Mouse (Mus musculus): Measurements from ENCODE around the gene Slc44a3. TPM values are rescaled to one million over a fixed set of nuclear protein-coding genes. Genes with fewer than 3 reads are reported as not detected.
"Not testable (repeated sequence)": the region's sequence is repeated elsewhere in the genome, so short reads cannot be mapped to it uniquely, and the experiment has no call there.

Slc44a3 gene
- total RNA-seq, 2 experiments from 2014 or later = 0.46 TPM; not detected in 1

GRCm38 (mm10) chr3:121552723-121553122 lies 20.5 kb upstream of the Slc44a3 start:
- DNase-seq = no peak

DNA sequence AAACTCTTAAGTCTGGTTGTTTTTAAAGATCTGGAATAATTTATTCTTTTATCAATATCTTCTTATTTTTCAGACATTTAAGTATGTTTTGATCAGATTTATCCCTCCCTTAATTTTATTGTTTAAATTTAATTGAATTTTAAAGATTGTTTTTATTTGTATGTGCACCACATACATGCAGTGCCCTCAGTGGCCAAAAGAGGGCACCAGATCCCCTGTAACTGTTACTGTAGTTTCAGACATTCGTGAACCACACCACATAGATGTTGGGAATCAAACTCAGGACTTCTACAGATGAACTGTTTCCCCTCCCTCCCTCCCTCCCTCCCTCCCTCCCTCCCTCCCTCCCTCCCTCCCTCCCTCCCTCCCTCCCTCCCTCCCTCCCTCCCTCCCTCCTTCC lies 18.2 kb upstream of the Slc44a3 start:
- DNase-seq = peak in 1 of 2 experiments; percentile 65

- no peak for DNase-seq
These were observed 15.8 kb upstream of the Slc44a3 start for GRCm38 (mm10) chr3:121547851-121548624.

DNA sequence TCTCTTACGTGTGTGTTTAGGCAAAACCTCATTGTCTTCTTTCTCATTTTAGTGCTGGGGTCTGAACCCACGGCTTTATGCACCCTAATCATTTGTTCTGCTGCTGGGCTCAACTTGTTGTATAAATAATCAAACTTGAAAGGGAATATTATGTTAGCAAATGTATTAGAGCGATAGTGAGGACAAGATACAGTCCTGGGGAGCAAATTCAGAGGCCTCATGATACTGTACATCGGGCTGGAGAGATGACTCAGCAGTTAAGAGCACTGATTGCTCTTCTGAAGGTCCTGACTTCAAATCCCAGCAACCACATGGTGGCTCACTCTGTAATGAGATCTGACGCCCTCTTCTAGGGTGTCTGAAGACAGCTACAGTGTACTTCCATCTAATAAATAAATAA lies 8.4 kb upstream of the Slc44a3 start:
- DNase-seq = no peak

DNA sequence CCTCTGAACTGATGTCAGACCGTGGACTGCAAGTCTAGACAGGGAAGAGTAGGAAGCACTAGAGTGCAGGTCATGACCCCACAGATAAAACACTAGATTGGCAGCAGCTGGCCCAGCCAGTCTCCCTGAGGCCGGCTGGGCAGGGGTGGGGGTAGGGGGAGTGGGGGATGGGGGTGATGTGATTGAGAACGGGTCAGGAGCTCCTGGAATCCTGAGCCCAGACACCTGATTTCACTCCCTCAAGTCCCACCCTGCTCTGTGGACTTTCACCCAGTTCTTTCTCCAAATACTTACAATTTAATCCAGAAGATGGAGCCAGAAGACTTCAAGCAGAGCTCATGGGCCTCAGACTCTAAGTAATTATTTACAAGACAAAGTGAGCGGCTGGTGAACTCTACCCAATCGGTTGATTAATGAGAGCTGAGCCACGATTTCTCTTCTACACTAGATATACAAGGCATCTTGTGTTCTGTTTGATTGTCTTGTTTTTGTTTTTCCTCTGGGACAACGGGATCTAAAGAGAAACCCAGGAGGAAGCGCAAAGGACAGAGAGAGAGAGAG lies 7.7 kb upstream of the Slc44a3 start:
- peak in 1 of 2 experiments; percentile 32 for DNase-seq

DNA sequence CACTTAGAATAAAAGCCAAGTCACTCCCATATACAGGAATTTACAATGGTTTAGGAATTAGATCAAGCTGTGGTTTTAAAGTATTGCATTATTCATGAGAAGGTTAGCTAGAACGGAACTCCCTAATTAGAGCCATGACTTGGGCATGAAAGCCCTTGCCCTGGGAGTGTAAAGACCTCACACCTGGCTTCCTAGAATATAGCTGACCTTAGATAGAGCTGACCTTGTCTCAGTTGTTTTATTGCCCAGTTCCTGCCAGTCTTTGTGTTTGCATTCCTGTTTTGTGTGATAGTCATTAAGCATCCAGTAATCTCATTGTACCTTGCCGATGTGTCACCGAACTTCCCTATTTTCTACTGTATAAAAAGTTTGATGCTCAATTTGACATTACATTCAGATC lies 6.6 kb upstream of the Slc44a3 start:
- DNase-seq = not testable (repeated sequence)

DNA sequence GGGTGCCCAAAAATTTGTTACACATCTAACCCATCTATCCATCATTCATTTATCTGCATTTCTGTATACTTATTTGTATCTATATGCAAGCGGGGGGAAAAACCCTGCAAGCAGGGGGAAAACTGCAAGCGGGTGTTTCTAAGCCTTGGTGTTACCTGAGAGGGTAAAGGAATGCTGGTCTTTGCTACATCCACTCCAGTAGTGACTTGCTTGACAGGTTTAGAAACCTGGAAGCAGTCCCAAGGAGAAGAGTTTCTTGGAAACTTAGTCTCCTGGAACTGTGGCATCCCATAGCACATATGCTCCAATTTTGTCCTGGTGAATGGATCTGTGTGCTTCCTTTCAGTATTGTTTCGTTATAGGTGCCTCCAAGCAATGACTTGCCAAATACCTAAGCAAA lies 5.8 kb upstream of the Slc44a3 start:
- no peak for DNase-seq

- no peak for DNase-seq
These were observed 4.6 kb upstream of the Slc44a3 start for GRCm38 (mm10) chr3:121536803-121537202.

DNA sequence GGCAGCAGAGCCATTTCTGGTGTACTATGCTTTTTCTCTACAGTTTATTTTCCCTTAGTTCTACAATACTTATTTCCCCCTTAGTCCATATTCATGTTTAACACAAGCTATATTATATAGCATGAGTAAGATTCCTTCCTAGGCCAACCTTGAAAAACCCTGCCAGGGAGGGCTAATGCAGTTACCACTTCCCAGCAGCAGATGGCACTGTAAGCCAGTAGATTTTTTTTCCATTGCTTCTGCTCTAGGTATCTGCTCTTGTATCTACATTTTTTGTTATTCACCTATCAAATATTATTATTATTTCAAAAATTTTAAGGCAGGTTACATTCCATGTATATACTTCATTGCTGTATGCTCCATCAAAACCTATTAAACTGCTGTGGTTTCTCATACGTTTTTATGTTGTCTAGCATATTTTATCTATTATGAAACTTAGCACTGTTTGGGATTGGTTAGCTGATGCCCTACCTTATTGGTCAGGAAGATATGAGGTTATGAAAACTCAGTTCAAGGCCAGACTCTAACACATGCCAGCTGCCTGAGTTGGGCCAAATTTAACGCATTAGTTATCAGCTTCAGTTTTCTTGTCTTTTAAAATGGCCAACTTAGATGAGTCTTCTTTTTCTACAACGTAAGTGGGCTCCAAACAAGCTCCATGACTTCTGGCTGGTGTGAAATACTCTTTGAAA lies 3.8 kb upstream of the Slc44a3 start:
- DNase-seq = peak in 1 of 2 experiments; percentile 67

DNA sequence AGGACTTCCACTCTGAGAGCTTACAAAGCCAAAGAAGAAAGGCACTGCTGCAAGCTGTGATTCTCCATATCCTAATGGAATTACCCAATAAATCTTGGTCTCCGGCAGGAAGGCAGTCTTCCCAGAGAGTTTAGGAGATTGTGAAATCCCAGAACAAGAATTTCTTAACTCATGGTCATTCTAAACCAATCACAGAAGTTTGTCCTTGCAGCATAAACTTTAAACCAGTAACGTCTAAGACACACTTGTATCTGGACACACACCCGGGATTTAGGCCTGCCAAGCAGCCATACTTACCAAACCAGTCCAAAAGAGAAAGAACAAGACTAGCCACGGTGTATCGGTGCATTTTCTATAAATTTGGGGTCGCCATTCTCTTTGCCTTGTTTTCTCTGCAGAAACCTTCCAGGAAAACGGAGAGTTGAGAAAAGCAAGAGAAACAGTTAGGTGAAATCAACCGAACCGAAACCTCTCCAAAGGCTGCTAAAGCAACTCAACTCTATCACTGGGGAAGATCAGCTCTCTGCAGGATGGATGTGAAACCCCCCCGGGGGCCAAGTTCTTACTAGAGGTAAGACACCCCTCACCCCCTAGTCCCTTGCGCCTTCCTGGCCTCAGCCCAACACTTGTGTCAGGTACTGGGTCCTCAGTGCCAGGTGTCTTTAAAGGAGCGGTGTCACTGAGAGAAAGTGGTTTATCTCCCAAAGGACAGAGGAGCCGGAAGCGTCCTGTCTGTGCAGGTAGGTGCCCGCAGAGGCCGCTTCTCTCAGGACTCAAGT lies 645 bp downstream of the Slc44a3 start:
- DNase-seq = peak; percentile 30 to 41

- DNase-seq = no peak
These were observed 1.5 kb downstream of the Slc44a3 start for GRCm38 (mm10) chr3:121530546-121531258.

DNA sequence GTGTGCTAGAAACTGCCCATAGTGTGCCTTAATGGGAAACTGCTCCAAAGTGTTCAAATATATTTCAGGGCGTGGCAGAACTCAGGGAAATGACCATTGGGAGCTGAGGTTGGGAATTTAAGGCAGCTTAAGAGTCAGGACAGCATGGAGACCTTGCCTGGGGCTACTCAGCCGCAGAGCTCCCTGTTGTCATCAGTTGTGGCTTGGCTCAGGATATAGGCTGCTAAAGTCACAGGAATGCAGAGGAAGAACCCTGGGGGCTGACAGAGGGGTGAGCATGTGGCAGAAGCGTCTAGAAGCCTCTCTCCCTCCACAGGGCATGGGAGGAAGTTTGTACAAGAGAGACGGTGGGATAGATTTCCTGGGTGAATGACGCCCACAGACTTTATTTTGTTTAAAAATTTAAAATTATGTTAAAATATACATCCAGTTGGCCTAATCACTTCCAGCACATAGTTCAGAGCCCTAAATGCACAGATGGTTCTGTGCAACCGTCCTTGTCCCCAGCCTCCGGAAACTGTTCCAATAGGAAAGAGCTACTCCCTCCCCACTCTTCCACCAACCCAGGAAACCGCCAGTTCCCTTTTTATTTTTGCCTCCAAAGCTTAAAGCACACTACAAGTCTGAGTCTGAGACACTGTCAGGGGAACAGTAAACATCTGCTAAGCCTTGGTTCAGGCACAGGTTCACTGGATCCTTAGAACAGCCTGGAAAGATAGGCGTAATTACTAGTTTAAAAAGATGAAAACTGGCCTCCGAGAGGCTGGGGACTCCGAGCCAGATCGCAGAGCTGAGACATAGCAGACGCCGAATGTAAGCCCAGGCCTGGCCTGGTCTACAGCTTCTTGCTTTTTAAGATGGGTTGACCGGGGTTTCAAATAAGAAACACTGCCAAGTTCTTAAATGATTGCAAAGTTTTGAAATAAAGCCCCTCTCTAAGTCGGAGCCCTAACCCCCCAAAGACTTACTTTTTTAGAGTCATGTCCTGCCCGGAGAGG lies 5.8 kb downstream of the Slc44a3 start:
- DNase-seq = peak in 1 of 2 experiments; percentile 22

GRCm38 (mm10) chr3:121521633-121522125 lies 10.5 kb downstream of the Slc44a3 start:
- no peak for DNase-seq

DNA sequence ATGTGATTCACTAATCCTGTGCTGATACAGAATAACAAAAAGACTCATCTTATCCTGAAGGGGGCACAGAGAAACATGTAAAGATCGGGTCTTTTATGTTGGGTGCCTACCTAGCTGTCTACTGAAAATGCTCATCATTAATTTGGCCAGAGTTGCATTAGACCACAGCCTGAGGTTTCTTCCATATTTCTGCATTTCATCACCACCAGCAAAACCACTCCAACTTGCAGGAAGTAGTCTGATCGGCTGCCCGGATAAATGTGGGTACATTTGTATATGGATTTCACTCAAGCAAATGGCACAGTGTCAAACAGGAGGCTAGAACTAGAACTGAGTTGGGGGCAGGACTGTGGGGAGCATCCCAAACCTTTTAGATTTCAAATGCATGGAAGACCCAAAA lies 11.1 kb downstream of the Slc44a3 start:
- DNase-seq = no peak

DNA sequence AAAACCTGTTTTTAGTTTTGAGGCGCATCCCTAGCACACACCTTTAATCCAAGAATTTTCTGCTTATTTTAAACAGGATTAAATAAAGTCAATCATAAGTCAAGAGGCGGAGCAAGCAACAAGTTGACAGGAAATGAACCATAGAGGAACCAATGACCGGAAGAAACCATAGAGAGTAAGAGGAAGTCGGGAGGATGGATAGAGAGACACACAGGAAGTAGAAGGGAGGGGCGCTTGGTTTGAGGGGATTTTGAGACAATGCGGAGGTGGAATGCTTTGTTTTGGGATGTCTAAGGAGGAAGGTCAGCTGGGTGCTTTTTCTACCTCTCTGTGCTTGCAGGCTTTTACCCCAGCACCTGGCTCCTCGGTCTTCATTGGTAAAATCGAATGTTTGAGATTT lies 15.2 kb downstream of the Slc44a3 start:
- DNase-seq = no peak

DNA sequence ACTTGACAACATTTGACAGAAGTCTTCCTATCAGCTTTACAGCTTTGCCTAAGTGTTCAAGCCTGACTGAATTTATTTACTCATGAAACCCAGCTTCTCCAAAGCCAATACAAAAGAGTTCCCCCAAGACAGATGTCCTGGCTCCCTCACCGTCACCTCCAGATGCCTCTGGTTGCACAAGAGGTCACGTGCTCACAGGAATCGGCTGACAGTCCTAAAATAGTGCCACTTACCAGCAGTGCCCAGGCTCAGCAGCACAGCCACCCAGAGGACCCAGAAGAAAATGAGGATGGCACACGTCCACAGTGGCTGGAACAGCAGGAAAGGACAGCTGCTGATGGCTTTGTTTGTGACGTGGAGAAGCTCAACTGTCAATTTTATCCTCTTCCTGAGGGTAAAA lies 23.1 kb downstream of the Slc44a3 start:
- DNase-seq = peak; percentile 44 to 55

GRCm38 (mm10) chr3:121507678-121508077 lies 24.5 kb downstream of the Slc44a3 start:
- no peak for DNase-seq

DNA sequence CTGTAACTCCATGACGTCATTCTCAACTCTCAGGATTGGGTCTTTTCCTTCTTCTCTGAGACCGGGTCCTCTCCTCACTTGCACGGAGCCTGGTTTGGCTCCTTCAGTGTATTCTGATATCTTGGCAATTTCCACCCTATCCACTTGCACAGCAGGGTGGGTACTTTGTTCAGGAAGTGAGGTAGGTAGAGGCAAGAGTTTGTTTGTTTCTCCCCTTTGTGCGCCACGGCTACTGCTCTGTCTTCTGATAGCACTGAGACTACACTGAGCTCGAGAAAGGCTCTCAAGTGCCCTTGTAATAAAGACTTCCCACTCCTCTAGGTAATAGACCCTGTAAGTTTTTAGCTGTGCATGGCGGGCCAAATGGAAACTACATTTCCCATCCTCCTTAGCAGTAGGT lies 25.4 kb downstream of the Slc44a3 start:
- DNase-seq = no peak

DNA sequence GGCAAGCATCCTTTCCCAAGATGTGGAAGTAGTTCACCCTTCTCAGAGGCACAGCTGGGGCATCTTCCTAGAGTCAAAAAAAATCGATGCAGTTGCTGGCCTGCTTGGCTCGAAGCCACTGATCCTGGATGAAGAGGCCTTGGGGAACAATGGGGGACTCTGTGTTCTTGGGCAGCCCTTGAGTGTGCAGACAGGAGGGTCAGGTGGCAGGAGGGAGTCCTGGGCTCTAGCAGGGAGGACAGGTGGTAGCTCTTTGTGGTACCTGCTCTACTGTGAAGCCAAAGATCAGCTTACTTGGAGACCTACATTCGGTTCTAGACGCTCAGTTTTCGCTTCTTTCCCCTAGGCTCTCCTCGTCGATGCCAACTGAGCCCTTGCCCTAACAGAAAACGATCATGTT lies 26.0 kb downstream of the Slc44a3 start:
- no peak for DNase-seq

DNA sequence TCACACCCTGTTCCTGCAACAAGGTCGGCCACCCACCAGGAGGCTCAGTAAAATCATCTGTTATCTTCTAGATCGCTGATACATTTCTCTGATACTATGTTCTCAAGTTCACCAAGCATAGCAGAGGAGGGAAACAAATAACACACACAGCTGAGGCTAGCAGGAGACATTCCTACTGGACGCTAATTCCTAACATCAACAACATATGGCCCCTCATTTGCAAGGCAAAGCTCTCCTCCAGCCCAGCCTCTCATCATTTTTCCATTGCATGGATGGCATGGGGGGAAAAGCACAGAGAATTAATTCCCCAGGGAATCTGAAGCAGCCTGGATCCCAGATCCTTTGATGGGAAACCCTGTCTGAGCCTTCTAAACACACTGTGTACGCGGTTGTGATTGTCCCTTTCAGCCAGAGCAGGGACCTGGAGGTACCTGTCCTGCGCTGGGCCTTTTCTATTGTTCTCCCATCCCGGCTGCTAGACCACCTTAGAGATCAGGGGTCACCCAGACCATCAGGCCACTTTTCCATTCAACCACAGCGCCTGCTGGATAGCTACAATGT lies 27.2 kb downstream of the Slc44a3 start:
- DNase-seq = no peak
